Mouse (Mus musculus) bone marrow macrophage, adult 2 months (primary cell): ENCODE measurements around the gene Zbtb42.

Source experiments
- CTCF ChIP-seq: IDR thresholded peaks from 2 replicates; pipeline ENCODE4 v1.5.1; 2012; ENCODE audit warnings: low read depth, mild to moderate bottlenecking, low read length, moderate library complexity
- POLR2A ChIP-seq: IDR thresholded peaks from 2 replicates; pipeline ENCODE4 v1.6.1; 2012; ENCODE audit warnings: mild to moderate bottlenecking, low read depth, low read length, borderline replicate concordance

- TF ChIP-seq CTCF (no peak), POLR2A (no peak)
Measured at GRCm38 (mm10) chr12:112661327-112661605, 17.4 kb upstream of the Zbtb42 start.
